Mouse (Mus musculus) C2C12 (cell line): ENCODE results near the gene Rybp.

ENCODE experiments used
- CTCF ChIP-seq: IDR thresholded peaks from one replicate; pipeline ENCODE4 v1.5.1; 2011; ENCODE audit not compliant: control insufficient read depth, insufficient read depth, insufficient read length
- MAX ChIP-seq: IDR thresholded peaks from one replicate; pipeline ENCODE4 v1.6.1; 2011; ENCODE audit warnings: mild to moderate bottlenecking, control low read depth

- no peak for TF ChIP-seq CTCF
- TF ChIP-seq MAX: no peak
Measured at GRCm38 (mm10) chr6:100332479-100332878, 45.2 kb upstream of the Rybp start.
